Mouse (Mus musculus) heart, postnatal 0 days (tissue): ENCODE measurements at regions not wholly inside any gene's neighbourhood (a gene's known extent, or its start where the extent isn't known, plus 50 kb on each side); places are given as distances from the start of the nearest gene placed in this dataset.

Experiments used
- ATAC-seq: fragments of 200-750 bp; cut with Nextera tagmentation; 2 replicates; pipeline ENCODE4 v1.8.0; 2017; ENCODE audit warnings: low read depth, moderate number of reproducible peaks, moderate library complexity; ENCODE audit not compliant: insufficient read depth
- DNase-seq: peaks from one replicate; pipeline ENCODE4 v3.0.0-alpha.2; 2016; ENCODE audit warnings: low spot score
- H3K27ac ChIP-seq: fragments of 300-500 bp; sonication (generic); 2 replicates; pipeline ENCODE4 v1.5.1; 2014; ENCODE audit warnings: low read depth, mild to moderate bottlenecking
- H3K27me3 ChIP-seq: fragments of 300-500 bp; sonication (generic); 2 replicates; pipeline ENCODE4 v1.6.1; 2014; ENCODE audit warnings: low read length, mixed read lengths; ENCODE audit not compliant: control insufficient read depth, insufficient read depth
- H3K36me3 ChIP-seq: fragments of 300-500 bp; sonication (generic); replicated peaks from 2 replicates; pipeline ENCODE4 v1.6.1; 2014; ENCODE audit warnings: low read length, mixed read lengths; ENCODE audit not compliant: control insufficient read depth, insufficient read depth
- H3K4me1 ChIP-seq: fragments of 300-500 bp; sonication (generic); 2 replicates; pipeline ENCODE4 v1.6.1; 2014; ENCODE audit warnings: antibody characterized with exemption; ENCODE audit not compliant: control insufficient read depth, insufficient read depth
- H3K4me2 ChIP-seq: fragments of 300-500 bp; sonication (generic); 2 replicates; pipeline ENCODE4 v1.6.1; 2014; ENCODE audit warnings: low read depth, mild to moderate bottlenecking, low read length, moderate library complexity
- H3K4me3 ChIP-seq: fragments of 300-500 bp; sonication (generic); 2 replicates; pipeline ENCODE4 v1.5.1; 2014; ENCODE audit warnings: low read depth, low read length
- H3K9ac ChIP-seq: fragments of 300-500 bp; sonication (generic); replicated peaks from 2 replicates; pipeline ENCODE4 v1.6.1; 2014; ENCODE audit warnings: low read depth, low read length, mixed read lengths
- H3K9me3 ChIP-seq: fragments of 300-500 bp; sonication (generic); replicated peaks from 2 replicates; pipeline ENCODE4 v1.6.1; 2016; ENCODE audit warnings: low read length; ENCODE audit not compliant: control insufficient read depth
- CTCF ChIP-seq: IDR thresholded peaks from 2 replicates; pipeline ENCODE4 v1.5.1; 2016; ENCODE audit warnings: antibody characterized with exemption, control low read depth, low read depth
- EP300 ChIP-seq: IDR thresholded peaks from 2 replicates; pipeline ENCODE4 v1.6.1; 2016; ENCODE audit warnings: antibody characterized with exemption, low read depth
- WGBS: fragments of 180-500 bp; shearing (Covaris S2); extraction: QIAGEN DNeasy Blood & Tissue Kit; methylation state at CpG from one replicate; pipeline ENCODE4 v1.1.7; 2014; 5-methylcytosine and 5-hydroxymethylcytosine counted together

GRCm38 (mm10) chr8:26833784-26834183, 143.3 kb upstream of the Zfp703 start:
- Histone ChIP-seq H3K9ac (no peak overlapping the region), H3K9me3 (no peaks in the 10 kb centered on the region), H3K27me3 (no peaks in the 10 kb centered on the region), H3K36me3 (no peaks in the 10 kb centered on the region), H3K27ac (no peak overlapping the region), H3K4me1 (no peaks in the 10 kb centered on the region), H3K4me2 (no peak overlapping the region), H3K4me3 (no peak overlapping the region)
- ATAC-seq (no peak), DNase-seq (no peak)
- TF ChIP-seq CTCF (no peak), EP300 (no peak)
- WGBS, result 83% methylated on average over 5 of the region's 5 CpGs

- H3K4me2 ChIP-seq, result no peak overlapping the region
- 90% methylated on average over 13 of the region's 13 CpGs for WGBS
- DNase-seq (no peak), ATAC-seq (no peak)
- H3K36me3 ChIP-seq, result no peaks in the 10 kb centered on the region
- TF ChIP-seq EP300, result no peak
- no peak for TF ChIP-seq CTCF
- H3K4me1 ChIP-seq, result no peaks in the 10 kb centered on the region
- no peak overlapping the region for H3K27ac ChIP-seq
- H3K9ac ChIP-seq, result no peak overlapping the region
- H3K4me3 ChIP-seq, result no peak overlapping the region
- H3K9me3 ChIP-seq, result no peaks in the 10 kb centered on the region
- no peaks in the 10 kb centered on the region for H3K27me3 ChIP-seq
These were observed 142.5 kb upstream of the Zfp703 start for GRCm38 (mm10) chr8:26834604-26835003.

GRCm38 (mm10) chr8:26835076-26835475, 142.0 kb upstream of the Zfp703 start:
- H3K4me1 ChIP-seq, result no peaks in the 10 kb centered on the region
- ATAC-seq, result no peak

GRCm38 (mm10) chr8:26835616-26836015, 141.5 kb upstream of the Zfp703 start:
- Histone ChIP-seq H3K27me3 (no peaks in the 10 kb centered on the region), H3K4me3 (no peak overlapping the region), H3K36me3 (no peaks in the 10 kb centered on the region), H3K4me1 (no peaks in the 10 kb centered on the region), H3K27ac (no peak overlapping the region), H3K9ac (no peak overlapping the region), H3K4me2 (no peak overlapping the region), H3K9me3 (no peaks in the 10 kb centered on the region)
- 58% methylated on average over 6 of the region's 6 CpGs for WGBS
- no peak; the same call in 1 of the 2 replicates for ATAC-seq
- no peak for TF ChIP-seq CTCF
- no peak for TF ChIP-seq EP300
- no peak for DNase-seq

More at GRCm38 (mm10) chr8:26835076-26835475, 142.0 kb upstream of the Zfp703 start:
- Histone ChIP-seq H3K27me3 (no peaks in the 10 kb centered on the region), H3K9me3 (no peaks in the 10 kb centered on the region), H3K36me3 (no peaks in the 10 kb centered on the region), H3K4me2 (no peak overlapping the region), H3K27ac (no peak overlapping the region), H3K4me3 (no peak overlapping the region), H3K9ac (no peak overlapping the region)
- TF ChIP-seq CTCF (no peak), EP300 (no peak)
- WGBS, result 64% methylated on average over 8 of the region's 8 CpGs
- no peak for DNase-seq

GRCm38 (mm10) chr8:26836552-26836951, 140.6 kb upstream of the Zfp703 start:
- no peak overlapping the region for H3K4me2 ChIP-seq
- WGBS, result 94% methylated on average over 7 of the region's 7 CpGs
- no peak overlapping the region for H3K27ac ChIP-seq
- TF ChIP-seq EP300 (no peak), CTCF (no peak)
- H3K4me1 ChIP-seq, result no peaks in the 10 kb centered on the region
- H3K4me3 ChIP-seq, result no peak overlapping the region
- H3K36me3 ChIP-seq, result no peaks in the 10 kb centered on the region
- H3K9me3 ChIP-seq, result no peaks in the 10 kb centered on the region
- H3K27me3 ChIP-seq, result no peaks in the 10 kb centered on the region
- ATAC-seq (no peak), DNase-seq (no peak)
- H3K9ac ChIP-seq, result no peak overlapping the region

GRCm38 (mm10) chr8:26840286-26840685, 136.8 kb upstream of the Zfp703 start:
- Histone ChIP-seq H3K27me3 (no peaks in the 10 kb centered on the region), H3K4me3 (no peak overlapping the region), H3K9ac (no peak overlapping the region), H3K9me3 (no peaks in the 10 kb centered on the region), H3K4me1 (no peaks in the 10 kb centered on the region), H3K4me2 (no peak overlapping the region), H3K27ac (no peak overlapping the region), H3K36me3 (no peaks in the 10 kb centered on the region)
- no peak for TF ChIP-seq EP300
- no peak for TF ChIP-seq CTCF
- no peak for DNase-seq
- ATAC-seq, result no peak
- WGBS, result 66% methylated on average over 2 of the region's 2 CpGs
